Mouse (Mus musculus) kidney, adult 2 months (tissue): ENCODE measurements at regions not wholly inside any gene's neighbourhood (a gene's known extent, or its start where the extent isn't known, plus 50 kb on each side); places are given as distances from the start of the nearest gene placed in this dataset.

Experiments used
- DNase-seq: peaks from one replicate; pipeline ENCODE4 v3.0.0; 2021
- H3K27ac ChIP-seq: fragments of 200-500 bp; 2 replicates; pipeline ENCODE4 v1.5.1; 2012; ENCODE audit warnings: low read depth, low read length, control low read depth, inconsistent platforms; ENCODE audit not compliant: insufficient read depth
- H3K27me3 ChIP-seq: fragments of 200-500 bp; replicated peaks from 2 replicates; pipeline ENCODE4 v1.6.1; 2012; ENCODE audit warnings: mild to moderate bottlenecking, moderate library complexity, low read length, inconsistent platforms; ENCODE audit not compliant: control insufficient read depth, insufficient read depth
- H3K36me3 ChIP-seq: fragments of 200-500 bp; 2 replicates; pipeline ENCODE4 v1.6.1; 2012; ENCODE audit warnings: mild to moderate bottlenecking, moderate library complexity, low read length, inconsistent platforms; ENCODE audit not compliant: control insufficient read depth, insufficient read depth
- H3K4me1 ChIP-seq: fragments of 200-500 bp; 2 replicates; pipeline ENCODE4 v1.6.1; 2011; ENCODE audit warnings: low read length; ENCODE audit not compliant: control insufficient read depth, insufficient read depth
- H3K4me3 ChIP-seq: fragments of 200-500 bp; 2 replicates; pipeline ENCODE4 v1.5.1; 2011; ENCODE audit warnings: mild to moderate bottlenecking, low read depth, low read length, control low read depth; ENCODE audit not compliant: insufficient read depth
- CTCF ChIP-seq: fragments of 200-500 bp; conservative IDR thresholded peaks from 2 replicates; pipeline ENCODE4 v1.5.1; 2011; ENCODE audit warnings: low read depth, mild to moderate bottlenecking, control low read depth, low read length, moderate library complexity, mixed read lengths; ENCODE audit not compliant: insufficient read depth, insufficient read length
- POLR2A ChIP-seq: fragments of 200-500 bp; IDR thresholded peaks from one replicate; pipeline ENCODE4 v1.6.1; 2011; ENCODE audit warnings: low read depth, low read length, control low read depth
- WGBS: fragments of 180-500 bp; shearing (Covaris S2); methylation state at CpG from one replicate; pipeline ENCODE4 v1.1.7; 2018; 5-methylcytosine and 5-hydroxymethylcytosine counted together

DNA sequence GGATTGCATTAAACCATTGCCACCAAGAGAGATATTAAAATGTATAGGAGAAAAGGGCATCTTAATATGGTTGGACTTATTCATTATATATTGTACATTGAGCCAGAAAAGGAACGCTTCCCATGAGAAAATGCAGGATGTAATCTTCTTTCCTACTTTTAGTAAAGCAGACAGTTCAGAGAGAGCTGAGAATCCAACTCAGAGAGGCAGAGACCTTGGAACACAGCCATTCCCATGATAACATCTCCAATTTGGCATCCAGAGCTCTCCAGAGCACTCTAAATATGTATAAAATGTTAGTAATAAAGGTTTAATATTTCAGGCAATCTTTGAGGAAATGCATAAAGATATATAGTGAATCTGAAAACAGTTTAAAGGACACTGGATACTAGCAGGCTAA lies 199.3 kb upstream of the Asb5 start:
- no peak overlapping the region for H3K4me3 ChIP-seq
- TF ChIP-seq CTCF (no peak), POLR2A (no peak)
- H3K27ac ChIP-seq, result no peak overlapping the region
- no peaks in the 10 kb centered on the region for H3K4me1 ChIP-seq
- DNase-seq, result no peak
- no peaks in the 10 kb centered on the region for H3K36me3 ChIP-seq
- WGBS, result 82% methylated on average over 1 of the region's 1 CpGs
- no peaks in the 10 kb centered on the region for H3K27me3 ChIP-seq

DNA sequence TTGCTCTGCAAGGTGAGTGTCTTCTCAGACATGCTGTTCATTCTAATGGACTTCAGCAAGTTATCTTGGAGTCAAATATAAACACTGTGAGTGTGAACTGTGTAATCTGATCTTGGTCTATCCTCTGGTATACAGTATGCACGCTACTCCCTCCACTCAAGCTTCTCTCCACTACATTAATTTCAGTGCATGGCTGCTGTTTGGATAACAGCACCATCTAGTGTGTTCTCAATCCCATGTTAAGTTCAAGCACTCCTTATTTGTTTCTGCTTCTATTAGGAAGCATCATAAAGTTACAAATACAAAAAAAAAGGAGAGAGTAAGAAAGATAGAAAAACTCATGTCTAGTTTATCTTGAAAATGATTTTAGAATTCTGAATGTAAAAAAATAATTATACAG lies 197.5 kb upstream of the Asb5 start:
- Histone ChIP-seq H3K27ac (no peak overlapping the region), H3K36me3 (no peaks in the 10 kb centered on the region), H3K27me3 (no peaks in the 10 kb centered on the region), H3K4me1 (no peaks in the 10 kb centered on the region), H3K4me3 (no peak overlapping the region)
- DNase-seq, result no peak
- TF ChIP-seq POLR2A, result no peak
- 15% methylated on average over 1 of the region's 1 CpGs for WGBS

DNA sequence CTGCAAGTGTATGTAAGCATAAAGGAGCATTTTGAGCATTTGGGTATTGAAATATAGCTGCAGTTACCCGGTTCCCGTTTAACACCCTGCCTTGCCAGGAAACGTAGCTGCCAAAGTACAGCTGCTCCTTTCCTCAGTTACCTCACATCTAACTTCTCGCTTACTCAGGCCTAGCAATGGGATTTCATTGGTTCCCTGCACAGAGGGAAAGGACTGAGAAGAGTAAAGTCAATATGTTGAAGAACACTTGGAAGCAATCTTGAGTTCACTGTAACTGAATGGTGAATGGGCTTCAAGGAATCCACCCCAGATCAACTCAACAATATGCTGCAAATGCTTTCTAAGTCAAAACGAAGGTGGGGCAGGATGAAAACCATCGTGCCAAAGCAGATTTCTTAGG lies 178.3 kb upstream of the Asb5 start:
- H3K36me3 ChIP-seq, result no peaks in the 10 kb centered on the region
- 85% methylated on average over 6 of the region's 6 CpGs for WGBS
- H3K4me3 ChIP-seq, result no peak overlapping the region
- H3K27me3 ChIP-seq, result no peaks in the 10 kb centered on the region
- no peak for TF ChIP-seq POLR2A
- TF ChIP-seq CTCF, result no peak
- no peak overlapping the region for H3K27ac ChIP-seq
- DNase-seq, result no peak
- H3K4me1 ChIP-seq, result no peaks in the 10 kb centered on the region

DNA sequence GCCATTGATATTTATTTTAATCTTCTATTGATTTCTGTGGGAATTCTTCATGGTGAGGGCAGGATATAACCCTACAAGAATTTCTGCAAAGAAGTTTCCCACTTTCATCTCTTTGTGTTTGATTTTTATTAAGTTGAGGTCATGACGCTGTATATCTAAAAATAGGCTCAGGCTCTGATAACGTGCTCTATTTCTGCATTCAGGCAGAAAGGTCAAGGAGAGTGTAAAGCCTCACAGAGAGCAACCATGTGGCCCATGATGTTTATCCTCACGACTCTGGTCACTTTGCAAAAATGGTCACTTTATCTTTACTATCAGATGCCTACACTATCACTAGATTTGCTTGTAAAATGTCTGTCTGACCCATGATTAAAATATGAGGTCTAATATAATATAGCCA lies 167.7 kb upstream of the Asb5 start:
- H3K4me3 ChIP-seq, result no peak overlapping the region
- no peak overlapping the region for H3K27ac ChIP-seq
- H3K4me1 ChIP-seq, result no peaks in the 10 kb centered on the region
- no peaks in the 10 kb centered on the region for H3K27me3 ChIP-seq
- H3K36me3 ChIP-seq, result no peaks in the 10 kb centered on the region
- WGBS, result 38% methylated on average over 3 of the region's 3 CpGs
- TF ChIP-seq POLR2A (no peak), CTCF (no peak)
- no peak for DNase-seq

DNA sequence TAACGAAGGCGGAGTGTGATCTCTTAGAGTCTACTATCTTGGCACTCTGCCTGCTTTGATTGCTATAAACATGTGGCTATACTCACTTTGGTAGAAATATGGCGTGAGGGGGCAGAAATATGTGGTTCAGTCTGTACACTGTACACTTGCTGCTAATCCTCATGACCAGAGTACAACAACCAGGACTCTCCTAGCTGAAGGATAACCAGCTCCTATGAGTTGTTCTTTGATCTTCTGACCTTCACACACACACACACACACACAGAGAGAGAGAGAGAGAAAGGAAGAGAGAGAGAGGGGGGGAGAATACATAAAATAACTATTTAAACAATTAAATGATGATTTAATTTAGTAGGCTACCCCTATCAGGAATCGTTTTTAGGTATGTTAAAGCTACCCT lies 158.9 kb upstream of the Asb5 start:
- Histone ChIP-seq H3K36me3 (no peaks in the 10 kb centered on the region), H3K4me3 (no peak overlapping the region), H3K27me3 (no peaks in the 10 kb centered on the region), H3K27ac (0 out of 2 replicates have a peak overlapping the region, but pooled peaks have one; percentile 23), H3K4me1 (peaks cover 3% of the 10 kb centered on the region; the same call in 1 of the 2 replicates)
- TF ChIP-seq POLR2A, result no peak
- TF ChIP-seq CTCF, result no peak
- 80% methylated on average over 4 of the region's 4 CpGs for WGBS
- peak; percentile 66 for DNase-seq

DNA sequence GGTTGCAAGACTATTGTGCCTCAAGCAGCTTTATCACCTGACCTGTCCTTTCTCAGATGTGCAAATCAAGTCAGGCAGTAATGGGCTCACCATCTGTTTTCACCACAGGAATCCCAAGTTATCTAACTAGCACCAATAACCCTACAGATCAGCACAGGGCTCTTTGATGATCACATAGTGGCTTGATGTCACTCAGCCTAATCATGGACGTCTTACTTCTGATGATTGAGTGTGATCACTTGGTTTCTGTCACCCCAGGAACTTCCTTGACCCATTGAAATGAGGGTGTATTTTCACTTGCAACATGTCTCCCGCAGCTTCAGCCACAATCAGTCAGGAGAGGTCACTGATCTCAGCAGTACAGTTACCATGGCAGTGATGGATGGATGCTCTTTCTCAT lies 158.3 kb upstream of the Asb5 start:
- Histone ChIP-seq H3K4me1 (peaks cover 3% of the 10 kb centered on the region; the same call in 1 of the 2 replicates), H3K27ac (no peak overlapping the region), H3K4me3 (no peak overlapping the region), H3K36me3 (no peaks in the 10 kb centered on the region), H3K27me3 (no peaks in the 10 kb centered on the region)
- peak; percentile 15 for DNase-seq
- TF ChIP-seq POLR2A, result no peak
- TF ChIP-seq CTCF, result no peak
- WGBS, result 23% methylated on average over 2 of the region's 2 CpGs

DNA sequence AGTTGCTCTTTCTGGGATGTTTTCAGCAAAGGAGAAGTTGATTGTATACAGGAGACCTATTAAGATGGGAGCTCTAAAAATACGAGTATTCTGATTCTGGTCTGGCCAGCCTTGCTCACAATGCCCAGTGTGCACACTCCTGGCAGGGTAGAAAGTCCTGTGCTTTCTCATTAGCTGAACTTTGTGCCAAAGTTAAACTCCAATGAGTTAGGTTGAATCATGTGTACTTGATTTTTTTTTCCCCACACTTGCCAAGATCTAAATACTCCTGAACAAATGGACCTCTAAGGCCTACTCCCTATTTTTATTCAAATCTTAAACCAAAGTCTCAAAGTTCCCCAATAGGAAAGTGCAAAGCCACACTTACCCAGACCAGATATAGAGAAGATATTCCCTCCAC lies 156.5 kb upstream of the Asb5 start:
- Histone ChIP-seq H3K36me3 (no peaks in the 10 kb centered on the region), H3K27ac (peak overlapping the region; percentile 50; the same call in 1 of the 2 replicates), H3K27me3 (no peaks in the 10 kb centered on the region), H3K4me3 (no peak overlapping the region), H3K4me1 (peaks cover 3% of the 10 kb centered on the region; the same call in 1 of the 2 replicates)
- TF ChIP-seq CTCF (no peak), POLR2A (no peak)
- peak; percentile 72 for DNase-seq
- 59% methylated on average over 1 of the region's 1 CpGs for WGBS

DNA sequence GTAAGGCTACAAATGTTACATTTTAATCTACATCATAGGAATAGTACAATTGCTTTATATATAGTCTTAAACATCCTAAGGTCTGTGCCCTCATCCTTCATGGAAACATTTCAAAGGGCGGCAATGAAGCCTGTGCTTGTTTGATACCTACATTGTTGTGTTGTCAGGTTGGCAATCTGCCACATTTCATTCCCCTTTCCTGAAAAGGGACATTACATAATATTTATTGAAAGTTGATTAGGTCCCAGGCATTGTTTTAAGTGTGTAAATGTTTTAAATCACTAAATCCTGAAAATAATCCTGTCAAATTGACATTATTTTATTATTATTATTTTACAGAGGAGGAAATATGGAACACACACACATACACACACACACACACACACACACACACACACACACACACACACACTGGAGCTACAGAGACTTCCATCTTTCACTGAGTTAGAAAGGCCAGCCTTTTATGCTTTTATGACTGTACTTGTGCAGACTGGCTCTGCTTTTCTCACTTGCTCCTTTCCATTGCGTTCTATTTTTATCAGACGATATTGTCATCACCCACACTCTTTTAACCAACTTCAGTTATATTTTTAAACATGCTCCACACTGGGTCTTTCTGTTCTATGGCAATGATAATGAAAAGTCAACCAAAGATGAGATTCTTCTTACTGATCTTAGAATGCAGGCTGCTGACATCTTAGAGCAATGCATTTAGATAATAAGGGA lies 153.8 kb upstream of the Asb5 start:
- Histone ChIP-seq H3K27me3 (no peaks in the 10 kb centered on the region), H3K4me3 (no peak overlapping the region), H3K4me1 (peaks cover 3% of the 10 kb centered on the region; the same call in 1 of the 2 replicates), H3K27ac (no peak overlapping the region), H3K36me3 (no peaks in the 10 kb centered on the region)
- no peak for DNase-seq
- TF ChIP-seq CTCF (no peak), POLR2A (no peak)
- WGBS, result 71% methylated on average over 3 of the region's 3 CpGs
